Mouse (Mus musculus) limb, embryonic 13.5 days (tissue): Measurements from ENCODE around the gene Ap4s1. TPM values are rescaled to one million over a fixed set of nuclear protein-coding genes. Genes with fewer than 3 reads are reported as not detected.
"Not testable (repeated sequence)": the region's sequence is repeated elsewhere in the genome, so short reads cannot be mapped to it uniquely, and the experiment has no call there.

ENCODE experiments used
- ATAC-seq: fragments of 200-750 bp; cut with Nextera tagmentation; 2 replicates; pipeline ENCODE4 v1.8.0; 2017; ENCODE audit warnings: low read depth, moderate number of reproducible peaks, moderate TSS enrichment; ENCODE audit not compliant: low FRiP score
- H3K27ac ChIP-seq: fragments of 300-500 bp; sonication (generic); 2 replicates; pipeline ENCODE4 v1.5.1; 2015; ENCODE audit warnings: inconsistent platforms, mild to moderate bottlenecking, moderate library complexity
- H3K27me3 ChIP-seq: fragments of 300-500 bp; sonication (generic); 2 replicates; pipeline ENCODE4 v1.6.1; 2015; ENCODE audit warnings: mild to moderate bottlenecking, inconsistent platforms
- H3K36me3 ChIP-seq: fragments of 300-500 bp; sonication (generic); 2 replicates; pipeline ENCODE4 v1.6.1; 2015; ENCODE audit warnings: inconsistent platforms, mild to moderate bottlenecking, moderate library complexity
- H3K4me1 ChIP-seq: fragments of 300-500 bp; sonication (generic); 2 replicates; pipeline ENCODE4 v1.6.1; 2015; ENCODE audit warnings: inconsistent platforms
- H3K4me2 ChIP-seq: fragments of 300-500 bp; sonication (generic); replicated peaks from 2 replicates; pipeline ENCODE4 v1.6.1; 2015; ENCODE audit warnings: inconsistent platforms, mild to moderate bottlenecking, moderate library complexity
- H3K4me3 ChIP-seq: fragments of 300-500 bp; sonication (generic); 2 replicates; pipeline ENCODE4 v1.5.1; 2015; ENCODE audit warnings: moderate library complexity, mild to moderate bottlenecking, inconsistent platforms
- H3K9ac ChIP-seq: fragments of 300-500 bp; sonication (generic); 2 replicates; pipeline ENCODE4 v1.6.1; 2015; ENCODE audit warnings: mild to moderate bottlenecking, inconsistent platforms
- H3K9me3 ChIP-seq: fragments of 300-500 bp; sonication (generic); 2 replicates; pipeline ENCODE4 v1.6.1; 2016; ENCODE audit warnings: inconsistent platforms
- WGBS: fragments of 180-500 bp; shearing (Covaris S2); methylation state at CpG from one replicate; pipeline ENCODE4 v1.1.7; 2015; 5-methylcytosine and 5-hydroxymethylcytosine counted together
- polyA plus RNA-seq: library from polyadenylated mRNA; unstranded; fragments of >200 nt; fragmentation: Nextera tagmentation; extraction: Ambion mirVana; gene quantifications from 2 replicates; pipeline ENCODE4 v1.2.1, GENCODE M21; 2015

Ap4s1 gene
- 30.2 and 32.7 TPM in 2 replicates for polyA plus RNA-seq

DNA sequence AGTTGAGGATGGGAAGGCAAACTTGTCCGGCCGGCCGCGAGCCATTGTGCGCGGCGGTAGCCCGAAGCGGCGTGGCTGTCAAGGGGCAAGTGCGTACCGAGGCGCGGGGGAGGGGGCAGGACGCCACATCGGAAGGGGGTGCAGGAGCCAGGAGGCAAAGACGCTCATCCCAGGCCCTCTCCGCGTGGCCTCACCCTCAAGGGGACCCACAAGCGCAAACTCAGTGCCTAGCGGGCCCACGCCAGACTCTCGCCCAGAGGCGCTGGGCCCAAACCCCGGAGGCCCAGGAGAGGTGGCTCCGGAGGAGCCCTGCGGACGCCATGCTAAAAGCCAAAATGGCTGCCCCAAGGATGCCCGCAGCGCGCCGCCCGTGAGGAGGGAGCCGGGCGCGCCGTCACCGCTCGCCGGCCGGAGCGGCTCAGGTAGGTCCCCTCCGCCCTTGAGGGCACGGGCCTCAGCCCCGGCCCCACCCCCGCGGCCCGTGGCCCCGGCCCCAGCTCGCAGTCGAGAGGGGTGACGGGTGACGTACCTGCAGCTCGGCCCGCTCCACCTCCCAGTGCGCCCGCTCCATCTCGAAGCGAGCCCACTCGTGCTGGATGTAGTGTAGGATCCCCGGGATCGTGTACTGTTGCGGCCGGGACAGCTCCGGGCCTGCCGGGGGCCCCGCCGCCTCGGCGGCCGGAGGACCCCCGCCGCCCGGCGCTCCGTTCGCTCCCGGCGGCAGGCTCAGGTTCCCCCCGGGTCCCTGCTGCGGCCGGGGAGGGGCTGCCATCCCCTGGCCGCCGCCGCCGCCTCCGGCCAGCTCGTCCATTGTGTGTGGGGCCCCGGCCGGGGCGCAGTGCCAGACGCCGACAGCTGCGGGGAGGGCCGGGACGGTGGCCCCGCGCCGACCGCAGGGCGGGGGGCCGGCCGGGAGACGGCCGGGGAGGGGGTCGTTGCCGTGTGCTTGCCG, at the start of gene Ap4s1:
Gene Ap4s1, plus strand, starts transcription at position 141 of the 952 bp plus-strand sequence.
- H3K36me3 ChIP-seq: no peaks in the 10 kb centered on the region
- under 1% methylated on average over 79 of the region's 108 CpGs for WGBS

DNA sequence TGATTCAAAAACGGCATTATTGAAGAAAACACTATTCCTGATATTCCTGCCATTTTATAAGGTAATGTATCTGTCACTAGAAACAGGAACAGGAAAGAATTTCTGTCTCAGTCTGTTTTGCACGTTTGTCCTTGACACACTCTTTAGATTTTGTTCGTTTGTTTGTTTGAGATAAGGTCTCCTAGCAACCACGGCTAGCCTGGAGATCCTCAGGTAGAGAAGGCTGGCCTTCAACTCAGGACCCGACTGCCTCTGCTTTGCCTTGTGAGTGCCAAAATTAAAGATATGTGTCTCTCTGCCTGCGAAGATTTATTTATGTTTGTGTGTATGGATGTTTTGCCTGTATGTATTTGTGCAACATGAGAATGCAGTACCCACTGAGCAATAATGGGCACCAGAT, 49.0 kb upstream of the Ap4s1 start:
- no peak for ATAC-seq
- Histone ChIP-seq H3K27me3 (no peaks in the 10 kb centered on the region), H3K4me1 (0 out of 2 replicates have a peak, but pooled peaks cover 3% of the 10 kb centered on the region), H3K4me2 (no peak overlapping the region), H3K9ac (no peak overlapping the region), H3K36me3 (peaks cover 17% of the 10 kb centered on the region), H3K9me3 (no peaks in the 10 kb centered on the region), H3K4me3 (no peak overlapping the region), H3K27ac (no peak overlapping the region)
- 61% methylated on average over 6 of the region's 6 CpGs for WGBS

More for the DNA sequence above, at the start of gene Ap4s1:
- Histone ChIP-seq H3K4me1 (peaks cover 12% of the 10 kb centered on the region), H3K4me2 (peak within 1 kb of the TSS; percentile 73), H3K27me3 (no peaks in the 10 kb centered on the region), H3K9me3 (no peaks in the 10 kb centered on the region), H3K4me3 (peak within 1 kb of the TSS; percentile 95), H3K9ac (peak within 1 kb of the TSS; percentile 99), H3K27ac (peak within 1 kb of the TSS; percentile 100)
- peak; percentile 70 for ATAC-seq

DNA sequence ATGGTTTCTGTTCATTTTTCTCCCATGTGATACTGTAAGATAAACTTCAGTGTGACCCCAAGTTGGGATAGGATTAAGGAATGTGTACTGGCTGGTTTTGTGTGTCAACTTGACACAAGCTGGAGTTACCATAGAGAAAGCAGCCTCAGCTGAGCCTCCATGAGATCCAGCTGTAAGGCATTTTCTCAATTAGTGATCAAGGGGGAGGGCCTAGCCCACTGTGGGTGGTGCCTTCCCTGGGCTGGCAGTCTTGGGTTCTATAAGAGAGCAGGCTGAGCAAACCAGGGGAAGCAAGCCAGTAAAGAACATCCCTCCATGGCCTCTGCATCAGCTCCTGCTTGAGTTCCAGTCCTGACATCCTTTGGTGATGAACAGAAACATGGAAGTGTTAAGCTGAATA, 41.4 kb upstream of the Ap4s1 start:
- H3K27me3 ChIP-seq, ATAC-seq, H3K4me2 ChIP-seq: not testable (repeated sequence)

DNA sequence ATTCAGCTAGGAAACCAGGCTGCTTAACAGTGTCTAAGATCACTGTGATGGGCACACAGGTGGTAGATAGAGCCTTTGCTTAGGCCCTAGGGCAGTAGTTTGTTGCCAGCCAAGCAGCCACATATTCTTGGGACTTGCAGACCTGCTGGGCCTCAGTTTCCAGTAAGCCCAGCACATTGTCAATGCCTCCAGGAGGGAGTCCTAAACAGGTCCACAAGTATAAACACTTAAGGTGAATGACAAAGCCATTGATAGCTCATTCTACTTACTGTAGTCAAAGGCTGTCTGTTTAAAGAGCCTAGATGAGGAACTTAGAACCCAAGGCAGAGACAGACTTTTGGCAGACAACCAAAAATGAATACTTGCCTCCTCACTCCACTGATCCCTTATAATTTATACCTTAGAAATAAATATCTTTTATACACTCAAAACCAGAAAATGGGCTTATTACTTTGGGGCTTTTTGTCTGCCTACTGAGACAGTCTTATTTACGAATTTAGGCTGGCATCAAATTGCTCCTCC, 34.8 kb upstream of the Ap4s1 start:
- no peaks in the 10 kb centered on the region for H3K4me1 ChIP-seq
- H3K4me3 ChIP-seq: no peak overlapping the region
- ATAC-seq: no peak
- no peak overlapping the region for H3K27ac ChIP-seq
- H3K27me3 ChIP-seq: no peaks in the 10 kb centered on the region
- H3K36me3 ChIP-seq: peaks cover 24% of the 10 kb centered on the region
- 75% methylated on average over 1 of the region's 1 CpGs for WGBS
- H3K9ac ChIP-seq: no peak overlapping the region
- H3K4me2 ChIP-seq: no peak overlapping the region
- H3K9me3 ChIP-seq: no peaks in the 10 kb centered on the region

More for the DNA sequence above, 41.4 kb upstream of the Ap4s1 start:
- H3K4me3 ChIP-seq, H3K9ac ChIP-seq, H3K4me1 ChIP-seq, H3K27ac ChIP-seq, H3K9me3 ChIP-seq: not testable (repeated sequence)
- peaks cover 35% of the 10 kb centered on the region for H3K36me3 ChIP-seq

DNA sequence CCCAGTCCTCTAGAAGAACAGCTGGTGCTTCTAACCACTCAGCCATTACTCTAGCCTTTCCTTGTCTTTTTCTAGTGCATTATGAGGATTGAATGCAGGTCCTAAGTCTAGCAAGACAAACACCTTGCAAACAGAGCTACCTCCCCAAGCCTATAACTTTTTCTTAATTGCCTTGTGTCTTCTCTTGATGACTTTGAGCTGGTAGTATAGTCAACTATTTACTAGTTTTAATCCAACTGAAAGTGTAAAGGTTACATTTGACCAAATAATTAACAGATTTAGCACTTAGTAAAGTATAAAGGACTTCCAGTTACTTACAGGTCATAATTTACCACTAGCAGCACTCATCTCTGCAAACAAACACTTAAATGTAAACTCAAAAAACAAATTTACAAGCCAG, 27.8 kb upstream of the Ap4s1 start:
- ATAC-seq: no peak
- no peaks in the 10 kb centered on the region for H3K36me3 ChIP-seq
- no peaks in the 10 kb centered on the region for H3K9me3 ChIP-seq

DNA sequence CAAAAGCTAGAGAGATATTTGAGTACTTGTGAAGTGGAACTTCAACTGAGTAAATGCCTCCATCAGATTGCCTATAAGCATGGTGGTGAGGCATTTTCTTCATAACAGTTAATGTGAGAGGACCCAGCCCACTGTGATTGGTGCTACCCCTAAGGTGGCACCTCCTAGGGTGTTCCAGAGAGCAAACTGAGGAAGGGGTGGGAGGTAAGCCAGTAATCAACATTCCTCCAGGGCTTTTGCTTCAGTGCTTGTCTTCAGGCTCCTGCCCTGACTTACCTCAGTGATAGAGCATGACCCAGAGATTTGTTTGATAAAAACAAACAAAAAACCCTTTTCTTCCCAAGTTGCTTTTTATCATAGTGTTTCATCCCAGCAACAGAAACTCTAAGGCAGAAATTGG, 26.9 kb upstream of the Ap4s1 start:
- H3K9me3 ChIP-seq: no peaks in the 10 kb centered on the region
- H3K4me3 ChIP-seq: no peak overlapping the region
- no peak overlapping the region for H3K4me2 ChIP-seq
- H3K9ac ChIP-seq: no peak overlapping the region
- no peak overlapping the region for H3K27ac ChIP-seq
- no peak for ATAC-seq
- no peaks in the 10 kb centered on the region for H3K36me3 ChIP-seq
- 0 out of 2 replicates have a peak, but pooled peaks cover 3% of the 10 kb centered on the region for H3K4me1 ChIP-seq
- H3K27me3 ChIP-seq: no peaks in the 10 kb centered on the region

More for the DNA sequence above, 27.8 kb upstream of the Ap4s1 start:
- H3K9ac ChIP-seq: no peak overlapping the region
- H3K4me3 ChIP-seq: no peak overlapping the region
- H3K27ac ChIP-seq: no peak overlapping the region
- 0 out of 2 replicates have a peak, but pooled peaks cover 3% of the 10 kb centered on the region for H3K4me1 ChIP-seq
- H3K27me3 ChIP-seq: no peaks in the 10 kb centered on the region
- H3K4me2 ChIP-seq: no peak overlapping the region

DNA sequence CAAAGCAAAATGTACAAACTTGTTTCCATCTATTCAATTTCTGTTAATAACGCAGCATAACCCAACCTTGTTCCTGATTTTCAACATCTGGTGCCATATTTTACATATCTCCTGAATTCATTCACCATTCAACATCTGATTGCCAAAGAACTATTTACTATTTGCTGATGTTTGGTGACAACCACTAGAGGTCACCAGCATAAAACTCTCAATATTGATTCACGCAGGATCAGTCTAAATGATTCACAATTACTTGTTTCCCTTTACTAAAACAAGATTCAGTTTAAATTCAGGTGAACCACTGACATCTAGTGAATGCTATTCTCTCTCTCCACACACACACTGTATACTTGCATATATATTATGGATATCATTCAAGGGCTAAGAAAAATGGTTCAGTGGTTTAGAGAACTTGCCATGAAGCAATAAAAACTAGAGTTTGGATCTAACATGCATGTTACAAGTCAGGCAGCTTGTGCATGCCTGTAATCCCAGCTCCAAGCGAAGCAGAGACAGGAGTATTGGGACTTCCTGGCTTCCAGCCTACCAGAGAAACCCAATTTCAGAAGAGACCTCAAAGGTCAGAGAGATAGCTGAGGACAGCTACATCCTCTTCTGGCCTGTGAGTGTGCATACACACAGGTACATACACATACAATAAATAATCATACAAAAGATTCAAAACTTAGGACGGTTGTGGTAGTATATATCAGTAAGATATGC, 24.0 kb upstream of the Ap4s1 start:
- no peak for ATAC-seq
- WGBS: 69% methylated on average over 4 of the region's 4 CpGs
- Histone ChIP-seq H3K9ac (no peak overlapping the region), H3K36me3 (no peaks in the 10 kb centered on the region), H3K4me1 (peaks cover 11% of the 10 kb centered on the region), H3K4me3 (no peak overlapping the region), H3K27me3 (no peaks in the 10 kb centered on the region), H3K27ac (no peak overlapping the region), H3K4me2 (no peak overlapping the region), H3K9me3 (no peaks in the 10 kb centered on the region)

DNA sequence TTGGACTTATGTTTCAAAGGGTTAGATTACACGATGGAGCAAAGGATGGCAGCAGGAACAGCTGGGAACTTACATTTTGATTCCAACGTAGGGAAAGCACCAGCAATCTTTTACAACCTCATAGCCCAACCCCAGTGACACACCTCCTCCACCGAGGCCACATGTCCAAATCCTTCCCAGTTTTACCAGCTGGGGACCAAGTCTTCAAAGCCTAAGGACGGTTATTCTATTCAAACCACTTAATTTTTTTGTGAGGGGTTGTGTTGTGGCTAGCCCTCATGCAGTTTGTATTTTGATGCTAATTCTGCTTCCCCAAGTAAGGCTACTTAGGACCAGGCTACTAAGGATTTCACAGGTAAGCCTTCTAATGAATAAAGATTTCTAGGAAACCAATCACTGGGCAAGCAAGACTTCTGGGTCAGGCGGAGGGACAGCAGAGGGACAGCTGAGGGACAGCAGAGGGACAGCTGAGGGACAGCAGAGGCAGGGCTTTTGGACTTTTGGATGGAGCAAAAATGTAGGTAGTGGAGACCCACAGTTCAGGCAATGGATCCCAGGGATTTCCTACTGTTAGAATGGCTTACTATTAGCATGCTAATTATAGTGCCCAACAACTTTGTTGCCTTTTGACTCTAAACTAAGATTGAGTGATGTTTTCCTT, 19.5 kb upstream of the Ap4s1 start:
- no peak for ATAC-seq
- H3K36me3 ChIP-seq: no peaks in the 10 kb centered on the region
- H3K4me3 ChIP-seq: no peak overlapping the region
- no peaks in the 10 kb centered on the region for H3K27me3 ChIP-seq
- peaks cover 20% of the 10 kb centered on the region for H3K4me1 ChIP-seq
- 33% methylated on average over 5 of the region's 5 CpGs for WGBS
- no peaks in the 10 kb centered on the region for H3K9me3 ChIP-seq
- H3K4me2 ChIP-seq: no peak overlapping the region
- no peak overlapping the region for H3K27ac ChIP-seq
- H3K9ac ChIP-seq: no peak overlapping the region

DNA sequence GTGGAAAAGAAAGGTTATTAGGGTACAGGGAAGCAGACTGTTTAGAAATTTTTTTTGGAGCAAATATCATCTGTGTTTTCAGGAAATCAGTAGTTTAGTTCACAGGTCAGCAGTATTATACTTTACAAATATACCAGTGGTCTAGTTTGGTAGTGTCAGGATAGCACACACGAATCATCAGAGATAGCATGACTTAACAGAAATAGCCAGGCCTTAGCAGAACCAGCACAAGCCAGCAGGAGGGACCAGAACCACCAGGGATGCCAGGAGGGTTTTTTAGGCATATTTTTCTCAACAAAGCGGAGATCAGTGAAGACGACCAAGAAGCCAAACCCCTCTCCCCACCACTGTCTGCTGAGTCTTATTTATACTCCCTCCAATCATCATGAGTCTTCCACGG, 17.6 kb upstream of the Ap4s1 start:
- H3K4me3 ChIP-seq: no peak overlapping the region
- 53% methylated on average over 4 of the region's 4 CpGs for WGBS
- H3K36me3 ChIP-seq: no peaks in the 10 kb centered on the region
- no peak overlapping the region for H3K9ac ChIP-seq
- H3K9me3 ChIP-seq: no peaks in the 10 kb centered on the region
- ATAC-seq: no peak
- H3K27me3 ChIP-seq: no peaks in the 10 kb centered on the region
- no peak overlapping the region for H3K4me2 ChIP-seq
- peaks cover 20% of the 10 kb centered on the region for H3K4me1 ChIP-seq
- H3K27ac ChIP-seq: no peak overlapping the region

DNA sequence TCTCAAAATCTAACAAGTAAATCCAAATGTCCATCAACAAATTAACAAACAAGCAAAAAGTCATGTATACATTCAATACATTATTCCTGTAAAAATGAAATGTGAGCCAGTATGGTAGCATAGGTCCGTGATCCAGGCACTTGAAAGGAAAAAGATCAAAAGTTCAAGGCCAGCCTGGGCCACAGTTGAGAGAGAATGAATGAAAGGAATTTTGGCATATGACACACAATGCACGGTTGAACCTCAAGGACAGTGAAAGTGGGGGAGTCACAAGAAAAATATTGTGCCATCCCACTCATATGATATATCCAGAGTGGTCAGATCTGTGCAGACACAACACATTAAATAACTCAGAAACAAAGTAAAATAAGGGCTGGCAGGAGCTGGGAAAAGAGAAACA, 14.4 kb upstream of the Ap4s1 start:
- no peak for ATAC-seq
- Histone ChIP-seq H3K27ac (no peak overlapping the region), H3K9ac (no peak overlapping the region), H3K4me1 (peaks cover 19% of the 10 kb centered on the region), H3K4me2 (no peak overlapping the region), H3K4me3 (no peak overlapping the region), H3K36me3 (no peaks in the 10 kb centered on the region), H3K9me3 (no peaks in the 10 kb centered on the region), H3K27me3 (no peaks in the 10 kb centered on the region)
- WGBS: 63% methylated on average over 2 of the region's 2 CpGs

DNA sequence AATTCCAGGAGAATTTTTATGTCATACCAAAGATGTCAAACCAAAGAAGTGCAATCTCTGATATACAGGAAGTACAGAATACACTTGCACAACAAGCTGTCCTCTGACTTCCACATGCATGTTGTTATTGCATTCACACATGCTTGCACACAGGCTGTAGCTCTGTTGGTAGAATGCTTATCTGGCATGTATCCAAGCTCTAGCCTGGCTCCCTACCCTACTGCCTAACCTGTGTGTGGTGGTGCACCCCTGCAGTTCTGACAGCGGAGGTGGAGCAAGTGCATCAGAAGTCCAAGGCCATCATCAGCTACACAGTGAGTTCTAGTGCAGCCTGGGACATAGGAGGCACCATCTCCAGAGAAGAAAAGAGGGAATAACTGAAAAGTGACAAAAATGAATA, 12.0 kb upstream of the Ap4s1 start:
- 85% methylated on average over 1 of the region's 1 CpGs for WGBS
- no peak for ATAC-seq
- H3K36me3 ChIP-seq: 0 out of 2 replicates have a peak, but pooled peaks cover 3% of the 10 kb centered on the region
- no peak overlapping the region for H3K4me2 ChIP-seq
- H3K9ac ChIP-seq: no peak overlapping the region
- no peak overlapping the region for H3K27ac ChIP-seq
- H3K4me1 ChIP-seq: peaks cover 21% of the 10 kb centered on the region
- H3K27me3 ChIP-seq: no peaks in the 10 kb centered on the region
- H3K9me3 ChIP-seq: no peaks in the 10 kb centered on the region
- H3K4me3 ChIP-seq: no peak overlapping the region

DNA sequence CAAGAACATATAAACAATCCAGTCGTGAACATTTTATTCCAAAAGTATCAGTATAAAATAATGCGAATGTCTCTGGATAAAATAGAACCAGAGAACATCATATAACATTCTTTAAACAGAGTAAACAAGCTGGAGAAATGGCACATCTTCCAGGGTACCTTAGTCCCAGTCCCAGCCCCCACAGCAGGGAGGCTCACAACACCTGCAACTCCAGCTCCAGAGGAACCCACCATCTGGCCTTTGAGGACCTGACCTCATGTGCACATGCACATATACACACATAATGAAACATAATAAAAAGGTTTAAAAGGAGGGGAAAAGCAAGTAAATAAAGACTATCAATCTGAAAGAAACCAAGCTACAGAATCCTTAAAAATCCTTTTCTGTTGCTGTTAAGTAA, 2.3 kb upstream of the Ap4s1 start:
- no peaks in the 10 kb centered on the region for H3K36me3 ChIP-seq
- H3K9ac ChIP-seq: no peak overlapping the region
- 88% methylated on average over 2 of the region's 2 CpGs for WGBS

More for the DNA sequence above, 2.3 kb upstream of the Ap4s1 start:
- Histone ChIP-seq H3K9me3 (no peaks in the 10 kb centered on the region), H3K4me1 (peaks cover 14% of the 10 kb centered on the region), H3K27ac (no peak overlapping the region), H3K27me3 (no peaks in the 10 kb centered on the region), H3K4me2 (no peak overlapping the region), H3K4me3 (no peak overlapping the region)
- ATAC-seq: no peak
